Mouse (Mus musculus) layer of hippocampus, postnatal 10 days (tissue): ENCODE results near the gene Ttc7. TPM values are rescaled to one million over a fixed set of nuclear protein-coding genes. Genes with fewer than 3 reads are reported as not detected.

Source experiments
- DNase-seq, 2 experiments: peaks; one replicate each; pipeline ENCODE4 v3.0.0; 2021; ENCODE audit warnings: low spot score in 2 of 2
- total RNA-seq, 2 experiments: library from RNA; stranded (reverse); gene quantifications; 2 replicates each; pipeline ENCODE4 v1.2.3; 2021

Ttc7 gene
- total RNA-seq, 2 experiments from 2014 or later, result 6.4 to 7.1 TPM

GRCm38 (mm10) chr17:87334162-87334561, 51.5 kb downstream of the Ttc7 start:
- DNase-seq, result no peak

GRCm38 (mm10) chr17:87335152-87335551, 52.5 kb downstream of the Ttc7 start:
- no peak for DNase-seq

- no peak for DNase-seq
Measured at GRCm38 (mm10) chr17:87335727-87336126, 53.0 kb downstream of the Ttc7 start.

- no peak for DNase-seq
Measured at GRCm38 (mm10) chr17:87336910-87337309, 54.2 kb downstream of the Ttc7 start.

- no peak for DNase-seq
Measured at GRCm38 (mm10) chr17:87337683-87338082, 55.0 kb downstream of the Ttc7 start.

- no peak for DNase-seq
Measured at GRCm38 (mm10) chr17:87339122-87339521, 56.4 kb downstream of the Ttc7 start.

- DNase-seq, result no peak
Measured at GRCm38 (mm10) chr17:87343060-87343703, 60.5 kb downstream of the Ttc7 start.

GRCm38 (mm10) chr17:87344441-87345251, 62.0 kb downstream of the Ttc7 start:
- no peak for DNase-seq

GRCm38 (mm10) chr17:87345252-87345593, 62.5 kb downstream of the Ttc7 start:
- DNase-seq, result no peak

GRCm38 (mm10) chr17:87348353-87348752, 65.7 kb downstream of the Ttc7 start:
- DNase-seq, result no peak

GRCm38 (mm10) chr17:87349069-87349468, 66.4 kb downstream of the Ttc7 start:
- no peak for DNase-seq

- DNase-seq, result no peak
Measured at GRCm38 (mm10) chr17:87349575-87349974, 66.9 kb downstream of the Ttc7 start.

- no peak for DNase-seq
Measured at GRCm38 (mm10) chr17:87350471-87351240, 68.0 kb downstream of the Ttc7 start.

GRCm38 (mm10) chr17:87351241-87352105, 68.8 kb downstream of the Ttc7 start:
- no peak for DNase-seq

- no peak for DNase-seq
Measured at GRCm38 (mm10) chr17:87352106-87352897, 69.6 kb downstream of the Ttc7 start.

GRCm38 (mm10) chr17:87352898-87353225, 70.2 kb downstream of the Ttc7 start:
- DNase-seq, result no peak

- no peak for DNase-seq
Measured at GRCm38 (mm10) chr17:87353745-87354320, 71.1 kb downstream of the Ttc7 start.

- no peak for DNase-seq
Measured at GRCm38 (mm10) chr17:87355456-87355855, 72.8 kb downstream of the Ttc7 start.

- no peak for DNase-seq
Measured at GRCm38 (mm10) chr17:87356261-87356660, 73.6 kb downstream of the Ttc7 start.

- DNase-seq, result no peak
Measured at GRCm38 (mm10) chr17:87357506-87357905, 74.8 kb downstream of the Ttc7 start.
